In genomic region chr5:112740651-112741050, GRCm38 (mm10) we compare ENCODE assay signal across 11 mouse cellular contexts.
DNase-seq lines count a peak whose midpoint lies in the region; ATAC-seq lines count a peak whose summit lies in the region.
"Had no signal": no experiment of that assay in that cellular context is flagged by ENCODE, and none has a peak within 500 bp of the region (broad histone marks: within the 10 kb centered on the region; RNA-seq: fewer than 3 reads in every experiment).

No protein-coding gene starts in this region.

- no peaks in the 10 kb centered on the region for H3K36me3 ChIP-seq in midbrain, embryonic 14.5 days (ENCODE audit: control insufficient read depth, insufficient read depth, low read length)
- H3K36me3 ChIP-seq in midbrain, embryonic 11.5 days (ENCODE audit: control insufficient read depth, insufficient read depth, low read length), result no peaks in the 10 kb centered on the region; the same call in 1 of the 2 replicates
- H3K36me3 ChIP-seq in forebrain, embryonic 15.5 days, result no peaks in the 10 kb centered on the region
- H3K36me3 ChIP-seq: limb, embryonic 13.5 days had no signal

- H3K27me3 ChIP-seq in midbrain, embryonic 14.5 days (ENCODE audit: control insufficient read depth, insufficient read depth, low read length), result no peaks in the 10 kb centered on the region
- H3K27me3 ChIP-seq in midbrain, embryonic 11.5 days (ENCODE audit: control insufficient read depth, insufficient read depth, low read length), result no peaks in the 10 kb centered on the region
- H3K27me3 ChIP-seq in forebrain, embryonic 15.5 days, result no peaks in the 10 kb centered on the region

- H3K4me1 ChIP-seq in midbrain, embryonic 14.5 days (ENCODE audit: control insufficient read depth, insufficient read depth, low read length), result peaks cover 7% of the 10 kb centered on the region; the same call in 1 of the 2 replicates
- no peaks in the 10 kb centered on the region for H3K4me1 ChIP-seq in midbrain, embryonic 11.5 days (ENCODE audit: control insufficient read depth, insufficient read depth, low read length)
- peaks cover 7% of the 10 kb centered on the region; the same call in 1 of the 2 replicates for H3K4me1 ChIP-seq in forebrain, embryonic 15.5 days

- no peak overlapping the region for H3K4me2 ChIP-seq in midbrain, embryonic 14.5 days (ENCODE audit: low read length)
- H3K4me2 ChIP-seq in midbrain, embryonic 11.5 days, result no peak overlapping the region
- H3K4me2 ChIP-seq in forebrain, embryonic 15.5 days (replicated peaks), result no peak overlapping the region
- H3K4me2 ChIP-seq: limb, embryonic 13.5 days had no signal

- H3K9me3 ChIP-seq in midbrain, embryonic 14.5 days (ENCODE audit: control insufficient read depth, low read length), result no peaks in the 10 kb centered on the region
- H3K9me3 ChIP-seq in midbrain, embryonic 11.5 days (ENCODE audit: control insufficient read depth, low read length), result no peaks in the 10 kb centered on the region
- H3K9me3 ChIP-seq in forebrain, embryonic 15.5 days, result no peaks in the 10 kb centered on the region
- H3K9me3 ChIP-seq: limb, embryonic 13.5 days had no signal

- peak; percentile 70 for DNase-seq in midbrain, embryonic 14.5 days
- DNase-seq in midbrain, embryonic 11.5 days (ENCODE audit: low spot score, missing footprints), result no peak
- peak; percentile 51 to 60 for DNase-seq in layer of hippocampus, postnatal 10 days (ENCODE audit: low spot score in 2 of 2)
- DNase-seq in right cerebral cortex, postnatal 36 days (ENCODE audit: low spot score in 2 of 2), result peak; percentile 60 to 68
- no peak for DNase-seq in heart, adult 8-10 months (ENCODE audit: low spot score)
- DNase-seq in adrenal gland, postnatal 14 days, result no peak
- DNase-seq in thymus, postnatal 0 days (ENCODE audit: low spot score), result no peak
- DNase-seq: heart, postnatal 4 days; spleen, adult 18-20 months had no signal

- ATAC-seq in midbrain, embryonic 14.5 days (ENCODE audit: low FRiP score, low TSS enrichment), result no peak
- no peak for ATAC-seq in midbrain, embryonic 11.5 days (ENCODE audit: low FRiP score)
- peak; percentile 71 for ATAC-seq in forebrain, embryonic 15.5 days (replicated peaks)

- no peak overlapping the region for H3K4me3 ChIP-seq in midbrain, embryonic 14.5 days (replicated peaks; ENCODE audit: low read depth, low read length)
- H3K4me3 ChIP-seq in midbrain, embryonic 11.5 days (ENCODE audit: low read depth, low read length), result no peak overlapping the region
- no peak overlapping the region for H3K4me3 ChIP-seq in forebrain, embryonic 15.5 days
- H3K4me3 ChIP-seq: limb, embryonic 13.5 days had no signal

- H3K9ac ChIP-seq in midbrain, embryonic 14.5 days (replicated peaks; ENCODE audit: low read length), result no peak overlapping the region
- H3K9ac ChIP-seq in midbrain, embryonic 11.5 days (ENCODE audit: low read length), result no peak overlapping the region
- no peak overlapping the region for H3K9ac ChIP-seq in forebrain, embryonic 15.5 days (replicated peaks)
- H3K9ac ChIP-seq: limb, embryonic 13.5 days had no signal

- 74% methylated on average over 12 of the region's 12 CpGs for WGBS in midbrain, embryonic 14.5 days
- 77% methylated on average over 12 of the region's 12 CpGs for WGBS in midbrain, embryonic 11.5 days
- 71% methylated on average over 12 of the region's 12 CpGs for WGBS in forebrain, embryonic 15.5 days

- no peak overlapping the region for H3K27ac ChIP-seq in midbrain, embryonic 14.5 days (replicated peaks; ENCODE audit: low read depth, low read length)
- H3K27ac ChIP-seq in midbrain, embryonic 11.5 days (ENCODE audit: low read depth, low read length), result no peak overlapping the region
- no peak overlapping the region for H3K27ac ChIP-seq in forebrain, embryonic 15.5 days (replicated peaks)
- H3K27ac ChIP-seq: limb, embryonic 13.5 days had no signal

Comparison
In these comparisons a context has a peak if more than half of its experiments do, and no peak if none do; other contexts are left out.
1. DNase-seq: peak in midbrain, embryonic 14.5 days (single experiment), layer of hippocampus, postnatal 10 days (2 of 2) and right cerebral cortex, postnatal 36 days (2 of 2); none in midbrain, embryonic 11.5 days (single experiment), heart, adult 8-10 months (single experiment), adrenal gland, postnatal 14 days (single experiment) and thymus, postnatal 0 days (single experiment).